Mouse (Mus musculus) C2C12 (cell line): Measurements from ENCODE around the gene Aunip. TPM values are rescaled to one million over a fixed set of nuclear protein-coding genes. Genes with fewer than 3 reads are reported as not detected.
A peak's percentile ranks its signal among the peaks of the same experiment; 100 is the strongest.

Experiments used
- H3K27me3 ChIP-seq: one replicate; pipeline ENCODE4 v1.6.1; 2011; ENCODE audit not compliant: control insufficient read depth, insufficient read depth, insufficient read length
- H3K36me3 ChIP-seq: one replicate; pipeline ENCODE4 v1.6.1; 2011; ENCODE audit not compliant: control insufficient read depth, insufficient read depth
- H3K4me3 ChIP-seq: one replicate; pipeline ENCODE4 v1.5.1; 2011; ENCODE audit warnings: mild to moderate bottlenecking, control low read depth; ENCODE audit not compliant: poor library complexity, insufficient read depth, severe bottlenecking
- H3K79me2 ChIP-seq: one replicate; pipeline ENCODE4 v1.6.1; 2011; ENCODE audit not compliant: control insufficient read depth, insufficient read depth
- H3K79me3 ChIP-seq: one replicate; pipeline ENCODE4 v1.6.1; 2011; ENCODE audit warnings: low read depth, control low read depth
- H3ac ChIP-seq: one replicate; pipeline ENCODE3; 2011; ENCODE audit warnings: low read depth; ENCODE audit not compliant: control insufficient read depth, insufficient read length
- CEBPB ChIP-seq: IDR thresholded peaks from one replicate; pipeline ENCODE4 v1.6.1; 2011; ENCODE audit warnings: low read depth, mild to moderate bottlenecking, control low read depth, moderate library complexity
- CTCF ChIP-seq: IDR thresholded peaks from one replicate; pipeline ENCODE4 v1.5.1; 2011; ENCODE audit not compliant: control insufficient read depth, insufficient read depth, insufficient read length
- FOSL1 ChIP-seq: IDR thresholded peaks from one replicate; pipeline ENCODE4 v1.8.0; 2011; ENCODE audit warnings: mild to moderate bottlenecking, low read length; ENCODE audit not compliant: poor library complexity, insufficient read depth, severe bottlenecking
- MAX ChIP-seq: IDR thresholded peaks from one replicate; pipeline ENCODE4 v1.6.1; 2011; ENCODE audit warnings: mild to moderate bottlenecking, control low read depth
- MYOD1 ChIP-seq: IDR thresholded peaks from one replicate; pipeline ENCODE4 v1.6.1; 2011; ENCODE audit warnings: low read depth; ENCODE audit not compliant: control insufficient read depth, insufficient read length
- MYOG ChIP-seq: IDR thresholded peaks from one replicate; pipeline ENCODE4 v1.6.1; 2011; ENCODE audit not compliant: control insufficient read depth, insufficient read length; ENCODE audit errors: extremely low read depth
- USF1 ChIP-seq: IDR thresholded peaks from one replicate; pipeline ENCODE4 v1.6.1; 2011; ENCODE audit warnings: low read depth, mild to moderate bottlenecking, control low read depth, moderate library complexity
- polyA plus RNA-seq: library from polyadenylated mRNA; unstranded; fragments of >200 nt; fragmentation: generic; extraction: Trizol; gene quantifications from one replicate; pipeline ENCODE4 v1.2.1, GENCODE M21; 2012; ENCODE audit warnings: missing spikeins

Gene Aunip
- polyA plus RNA-seq, 1 experiment, result 14.9 TPM

DNA sequence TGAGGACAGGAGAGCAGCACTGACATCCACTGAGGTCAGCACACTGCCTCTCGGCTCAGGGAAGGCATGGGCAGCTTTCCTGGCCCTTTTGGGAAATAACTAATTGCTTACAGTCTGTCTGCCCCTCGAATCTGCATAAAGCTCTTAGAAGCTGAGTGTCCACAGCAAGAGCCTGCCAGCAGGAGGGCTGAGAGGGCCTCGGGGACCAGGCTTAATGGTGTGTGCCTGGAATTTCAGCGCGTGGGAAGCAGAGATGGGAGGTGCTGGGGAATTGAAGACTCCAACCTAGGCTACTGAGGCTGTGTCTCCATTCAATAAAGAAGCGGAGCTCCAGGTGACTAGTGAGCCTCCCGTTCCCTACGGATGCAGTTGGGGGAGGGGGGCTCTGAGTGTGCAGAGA lies 36.6 kb upstream of the Aunip start:
- Histone ChIP-seq H3K27me3 (no peaks in the 10 kb centered on the region), H3ac (no peak overlapping the region), H3K36me3 (peaks cover 37% of the 10 kb centered on the region), H3K79me3 (peaks cover 13% of the 10 kb centered on the region), H3K4me3 (no peak overlapping the region), H3K79me2 (peaks cover 22% of the 10 kb centered on the region)
- TF ChIP-seq MYOD1, result no peak
- no peak for TF ChIP-seq CEBPB
- no peak for TF ChIP-seq MYOG
- no peak for TF ChIP-seq USF1
- no peak for TF ChIP-seq MAX

GRCm38 (mm10) chr4:134476899-134477298 lies 33.9 kb upstream of the Aunip start:
- no peaks in the 10 kb centered on the region for H3K79me2 ChIP-seq
- H3K79me3 ChIP-seq, result no peaks in the 10 kb centered on the region
- no peak overlapping the region for H3K4me3 ChIP-seq
- peaks cover 24% of the 10 kb centered on the region for H3K36me3 ChIP-seq
- H3ac ChIP-seq, result no peak overlapping the region
- no peak for TF ChIP-seq MYOG
- no peaks in the 10 kb centered on the region for H3K27me3 ChIP-seq

- no peaks in the 10 kb centered on the region for H3K79me2 ChIP-seq
- H3K36me3 ChIP-seq, result peaks cover 13% of the 10 kb centered on the region
- TF ChIP-seq MYOD1 (peak; percentile 10), FOSL1 (no peak), CTCF (peak; percentile 97), MYOG (no peak)
- no peak overlapping the region for H3K4me3 ChIP-seq
- H3K79me3 ChIP-seq, result no peaks in the 10 kb centered on the region
- no peaks in the 10 kb centered on the region for H3K27me3 ChIP-seq
- H3ac ChIP-seq, result no peak overlapping the region
These were observed 32.8 kb upstream of the Aunip start for GRCm38 (mm10) chr4:134478031-134478430.

DNA sequence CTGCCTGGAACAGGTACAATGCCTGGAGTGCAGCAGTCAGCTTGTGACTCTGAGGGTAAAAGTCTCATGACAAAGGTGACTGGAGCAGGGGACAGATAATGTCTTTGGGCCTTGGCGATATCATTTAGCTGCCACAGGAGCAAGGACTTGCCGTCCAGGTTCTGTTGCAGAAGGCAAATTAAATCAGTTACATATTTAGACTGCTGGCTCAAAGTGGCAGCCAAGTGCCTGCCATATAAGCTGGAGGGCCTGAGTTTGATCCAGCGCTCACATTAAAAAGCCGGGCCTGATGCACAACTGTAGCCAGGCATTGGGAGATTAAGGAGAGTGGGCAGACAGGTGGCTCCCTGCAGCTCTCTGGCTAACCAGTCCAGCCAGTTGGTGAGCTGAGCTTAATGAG lies 31.0 kb upstream of the Aunip start:
- no peaks in the 10 kb centered on the region for H3K27me3 ChIP-seq
- H3K4me3 ChIP-seq, result no peak overlapping the region
- H3ac ChIP-seq, result no peak overlapping the region
- TF ChIP-seq MAX, result no peak
- TF ChIP-seq MYOG, result no peak
- TF ChIP-seq USF1, result no peak
- no peak for TF ChIP-seq MYOD1
- no peak for TF ChIP-seq FOSL1
- TF ChIP-seq CEBPB, result no peak
- H3K79me3 ChIP-seq, result no peaks in the 10 kb centered on the region
- no peaks in the 10 kb centered on the region for H3K79me2 ChIP-seq
- peaks cover 3% of the 10 kb centered on the region for H3K36me3 ChIP-seq

DNA sequence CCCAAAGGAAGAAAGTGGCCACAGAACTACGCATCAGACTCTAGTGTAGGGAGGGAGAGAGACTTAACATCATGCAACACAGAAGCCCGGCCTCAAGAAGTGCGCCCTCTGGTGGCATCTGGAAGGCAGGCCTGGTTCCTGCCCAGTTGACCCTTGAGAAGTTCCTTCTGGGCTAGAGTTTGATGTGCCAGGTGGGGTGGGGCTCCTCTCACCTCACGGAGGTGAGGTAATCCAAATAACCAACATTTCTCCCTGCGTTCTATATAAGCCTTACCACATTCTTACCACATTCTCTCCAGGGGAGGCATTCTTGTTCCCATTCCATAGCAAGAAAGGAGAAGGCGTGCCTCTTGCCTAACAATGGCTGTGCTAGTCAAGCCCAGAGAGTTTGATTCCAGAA lies 29.9 kb upstream of the Aunip start:
- peak; percentile 68 for TF ChIP-seq CTCF
- no peak for TF ChIP-seq MYOD1
- no peak overlapping the region for H3ac ChIP-seq
- no peaks in the 10 kb centered on the region for H3K27me3 ChIP-seq
- H3K79me3 ChIP-seq, result no peaks in the 10 kb centered on the region
- no peak overlapping the region for H3K4me3 ChIP-seq
- H3K79me2 ChIP-seq, result no peaks in the 10 kb centered on the region
- H3K36me3 ChIP-seq, result no peaks in the 10 kb centered on the region

DNA sequence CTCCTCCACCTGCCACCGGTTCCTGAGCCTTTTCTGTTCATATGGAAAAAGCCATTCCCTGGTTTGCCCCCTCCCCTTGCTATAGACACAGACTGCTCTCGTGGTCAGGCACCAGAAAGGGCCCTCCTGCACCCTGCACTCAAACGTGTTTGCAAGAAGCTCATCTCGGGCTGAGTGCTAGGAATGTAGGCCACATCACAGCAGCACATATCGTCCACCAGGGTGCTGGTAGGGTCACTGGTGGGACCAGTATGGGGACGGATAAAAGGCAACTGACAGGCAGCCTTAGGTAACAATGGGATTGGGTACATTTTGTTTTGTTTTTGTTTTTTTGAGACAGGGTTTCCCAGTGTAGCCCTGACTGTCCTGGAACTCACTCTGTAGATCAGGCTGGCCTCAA lies 29.5 kb upstream of the Aunip start:
- Histone ChIP-seq H3ac (no peak overlapping the region), H3K79me2 (no peaks in the 10 kb centered on the region), H3K4me3 (no peak overlapping the region), H3K27me3 (no peaks in the 10 kb centered on the region), H3K79me3 (no peaks in the 10 kb centered on the region), H3K36me3 (no peaks in the 10 kb centered on the region)
- no peak for TF ChIP-seq MAX
- TF ChIP-seq MYOD1, result no peak
- no peak for TF ChIP-seq CEBPB
- no peak for TF ChIP-seq CTCF
- no peak for TF ChIP-seq USF1
- TF ChIP-seq MYOG, result no peak
